Mouse (Mus musculus) thymus, adult 2 months (tissue): ENCODE measurements around the gene L2hgdh.

Experiments used
- CTCF ChIP-seq: fragments of 200-500 bp; IDR thresholded peaks from 2 replicates; pipeline ENCODE4 v1.5.1; 2012; ENCODE audit warnings: mild to moderate bottlenecking, control low read depth, low read length, moderate library complexity, borderline replicate concordance; ENCODE audit not compliant: control insufficient read depth, poor library complexity, insufficient read depth; ENCODE audit errors: extremely low read depth
- POLR2A ChIP-seq: fragments of 200-500 bp; IDR thresholded peaks from 2 replicates; pipeline ENCODE4 v1.6.1; 2012; ENCODE audit warnings: mild to moderate bottlenecking, low read length, control low read depth, moderate library complexity; ENCODE audit not compliant: control insufficient read depth, poor library complexity, insufficient read depth; ENCODE audit errors: extremely low read depth

GRCm38 (mm10) chr12:69723376-69723775 lies 1.3 kb downstream of the L2hgdh start:
- TF ChIP-seq POLR2A, result no peak
- no peak for TF ChIP-seq CTCF
